Mouse (Mus musculus): Measurements from ENCODE around the gene Chd6.
"Not testable (repeated sequence)": the region's sequence is repeated elsewhere in the genome, so short reads cannot be mapped to it uniquely, and the experiment has no call there.

The Chd6 gene

GRCm38 (mm10) chr2:160981791-160982190, 127.1 kb downstream of the Chd6 start:
- no peak for DNase-seq

GRCm38 (mm10) chr2:160978651-160979050, 130.2 kb downstream of the Chd6 start:
- DNase-seq: no peak

- no peak for DNase-seq
Measured at GRCm38 (mm10) chr2:160977248-160977647, 131.6 kb downstream of the Chd6 start.

GRCm38 (mm10) chr2:160973648-160974215, 135.1 kb downstream of the Chd6 start:
- no peak for DNase-seq

GRCm38 (mm10) chr2:160972103-160972792, 136.6 kb downstream of the Chd6 start:
- no peak for DNase-seq

GRCm38 (mm10) chr2:160962149-160962548, 146.7 kb downstream of the Chd6 start:
- DNase-seq: no peak

GRCm38 (mm10) chr2:160960956-160961646, 147.8 kb downstream of the Chd6 start:
- DNase-seq: no peak

- DNase-seq: no peak
Measured at GRCm38 (mm10) chr2:160959901-160960300, 149.0 kb downstream of the Chd6 start.

GRCm38 (mm10) chr2:160958737-160959136, 150.1 kb downstream of the Chd6 start:
- DNase-seq: no peak

GRCm38 (mm10) chr2:160957801-160958200, 151.1 kb downstream of the Chd6 start:
- DNase-seq: not testable (repeated sequence)

- DNase-seq: not testable (repeated sequence)
Measured at GRCm38 (mm10) chr2:160957307-160957706, 151.6 kb downstream of the Chd6 start.

- DNase-seq: no peak
Measured at GRCm38 (mm10) chr2:160955331-160955730, 153.5 kb downstream of the Chd6 start.

GRCm38 (mm10) chr2:160954541-160954940, 154.3 kb downstream of the Chd6 start:
- DNase-seq: no peak

- DNase-seq: no peak
Measured at GRCm38 (mm10) chr2:160953131-160953873, 155.6 kb downstream of the Chd6 start.

GRCm38 (mm10) chr2:160951595-160951994, 157.3 kb downstream of the Chd6 start:
- DNase-seq: no peak

- no peak for DNase-seq
Measured at GRCm38 (mm10) chr2:160942443-160942842, 166.4 kb downstream of the Chd6 start.

GRCm38 (mm10) chr2:160940930-160941709, 167.8 kb downstream of the Chd6 start:
- DNase-seq: no peak

GRCm38 (mm10) chr2:160934451-160934850, 174.4 kb downstream of the Chd6 start:
- no peak for DNase-seq

- DNase-seq: no peak
Measured at GRCm38 (mm10) chr2:160933890-160934289, 175.0 kb downstream of the Chd6 start.

GRCm38 (mm10) chr2:160932981-160933380, 175.9 kb downstream of the Chd6 start:
- DNase-seq: no peak

GRCm38 (mm10) chr2:160932325-160932724, 176.6 kb downstream of the Chd6 start:
- DNase-seq: no peak

- DNase-seq: no peak
Measured at GRCm38 (mm10) chr2:160931378-160931777, 177.5 kb downstream of the Chd6 start.

GRCm38 (mm10) chr2:160925203-160925602, 183.7 kb downstream of the Chd6 start:
- no peak for DNase-seq

Data from B cell, adult 2 months (primary cell).